Mouse (Mus musculus) embryonic facial prominence, embryonic 11.5 days (tissue): ENCODE results near the gene Klhdc3. TPM values are rescaled to one million over a fixed set of nuclear protein-coding genes. Genes with fewer than 3 reads are reported as not detected.

Experiments used
- polyA plus RNA-seq: library from polyadenylated mRNA; unstranded; fragments of >200 nt; fragmentation: Nextera tagmentation; extraction: Ambion mirVana; gene quantifications from 2 replicates; pipeline ENCODE4 v1.2.1, GENCODE M21; 2014

Klhdc3 gene
- polyA plus RNA-seq, 1 experiment from 2014 or later, result 117 TPM

Other genes with a start within 250 kb of the Klhdc3 start
- not detected in 2 replicates for gene Slc22a7, start 242.5 kb downstream of the Klhdc3 start, polyA plus RNA-seq
- gene Ttbk1, start 193.2 kb downstream of the Klhdc3 start, polyA plus RNA-seq, result 0.38 and 0.63 TPM in 2 replicates
- 65.9 and 74.9 TPM in 2 replicates for gene Dnph1, start 184.2 kb downstream of the Klhdc3 start, polyA plus RNA-seq
- 3.5 and 3.7 TPM in 2 replicates for gene Cul9, start 134.5 kb downstream of the Klhdc3 start, polyA plus RNA-seq
- 6.4 and 11.1 TPM in 2 replicates for gene Srf, start 124.7 kb downstream of the Klhdc3 start, polyA plus RNA-seq
- gene Ptk7, start 51.4 kb downstream of the Klhdc3 start, polyA plus RNA-seq, result 25.7 and 34.5 TPM in 2 replicates
- gene Klc4, start 34.9 kb downstream of the Klhdc3 start, polyA plus RNA-seq, result 17.7 and 22.5 TPM in 2 replicates
- gene Mrpl2, start 34.7 kb downstream of the Klhdc3 start, polyA plus RNA-seq, result 114 and 117 TPM in 2 replicates
- 27.9 and 28.1 TPM in 2 replicates for gene Cul7, start 30.6 kb downstream of the Klhdc3 start, polyA plus RNA-seq
- gene Rrp36, start 6.6 kb downstream of the Klhdc3 start, polyA plus RNA-seq, result 54.0 and 61.6 TPM in 2 replicates
- 165 and 186 TPM in 2 replicates for gene Mea1, start 2.1 kb downstream of the Klhdc3 start, polyA plus RNA-seq
- gene Ppp2r5d, start 24.2 kb upstream of the Klhdc3 start, polyA plus RNA-seq, result 111 and 115 TPM in 2 replicates
- gene Pex6, start 30.5 kb upstream of the Klhdc3 start, polyA plus RNA-seq, result 13.9 and 17.4 TPM in 2 replicates
- gene Gnmt, start 48.3 kb upstream of the Klhdc3 start, polyA plus RNA-seq, result 0.35 and 0.62 TPM in 2 replicates
- gene Cnpy3, start 71.3 kb upstream of the Klhdc3 start, polyA plus RNA-seq, result 52.2 and 55.1 TPM in 2 replicates
- 0.32 and 0.49 TPM in 2 replicates for gene Ptcra, start 82.8 kb upstream of the Klhdc3 start, polyA plus RNA-seq
- 54.1 and 56.0 TPM in 2 replicates for gene 2310039H08Rik, start 91.7 kb upstream of the Klhdc3 start, polyA plus RNA-seq
- gene Rpl7l1, start 101.8 kb upstream of the Klhdc3 start, polyA plus RNA-seq, result 198 and 207 TPM in 2 replicates
- 4.7 TPM in 2 replicates for gene Bicral, start 177.6 kb upstream of the Klhdc3 start, polyA plus RNA-seq
- 73.7 and 78.8 TPM in 2 replicates for gene Tbcc, start 209.8 kb upstream of the Klhdc3 start, polyA plus RNA-seq
- not detected in 2 replicates for gene Prph2, start 229.5 kb upstream of the Klhdc3 start, polyA plus RNA-seq